ENCODE assay signal across 8 mouse cellular contexts in genomic region chr11:88099599-88100023, GRCm38 (mm10). TPM values are rescaled to one million over a fixed set of nuclear protein-coding genes. Genes with fewer than 3 reads are reported as not detected.
DNase-seq lines count a peak whose midpoint lies in the region; ATAC-seq and TF ChIP-seq lines count a peak whose summit lies in the region.

No protein-coding gene starts in this region.

- H3K9me3 ChIP-seq in neural tube, embryonic 11.5 days (ENCODE audit: control insufficient read depth, low read length): no peaks in the 10 kb centered on the region
- no peaks in the 10 kb centered on the region for H3K9me3 ChIP-seq in intestine, postnatal 0 days (ENCODE audit: control insufficient read depth)
- no peaks in the 10 kb centered on the region for H3K9me3 ChIP-seq in liver, embryonic 11.5 days (ENCODE audit: control insufficient read depth, low read length)
- no peaks in the 10 kb centered on the region for H3K9me3 ChIP-seq in neural tube, embryonic 13.5 days

- peak overlapping the region; percentile 97 for H3K27ac ChIP-seq in neural tube, embryonic 11.5 days (ENCODE audit: low read depth, low read length)
- H3K27ac ChIP-seq in cortical plate, adult 2 months (ENCODE audit: insufficient read depth, low read length): peak overlapping the region; percentile 40
- H3K27ac ChIP-seq in intestine, postnatal 0 days (ENCODE audit: low read depth, low read length): peak overlapping the region; percentile 85
- H3K27ac ChIP-seq in liver, embryonic 11.5 days (ENCODE audit: low read depth, low read length): peak overlapping the region; percentile 57; the same call in 1 of the 2 replicates
- peak overlapping the region; percentile 95 for H3K27ac ChIP-seq in neural tube, embryonic 13.5 days (replicated peaks)

- ATAC-seq in neural tube, embryonic 11.5 days (ENCODE audit: insufficient read depth, low FRiP score, low TSS enrichment): peak; percentile 25; the same call in 1 of the 2 replicates
- ATAC-seq in granulocyte monocyte progenitor cell, adult 5-6 weeks (replicated peaks; ENCODE audit: poor library complexity, severe bottlenecking): peak; percentile 31; the same call in 1 of the 2 replicates
- peak; percentile 50 for ATAC-seq in intestine, postnatal 0 days
- ATAC-seq in liver, embryonic 11.5 days (replicated peaks; ENCODE audit: low FRiP score): peak; percentile 42; the same call in 1 of the 2 replicates
- ATAC-seq in neural tube, embryonic 13.5 days (ENCODE audit: low read depth): peak; percentile 65

- peak overlapping the region; percentile 80 for H3K4me3 ChIP-seq in neural tube, embryonic 11.5 days (ENCODE audit: low read depth, low read length)
- peak overlapping the region; percentile 46 for H3K4me3 ChIP-seq in cortical plate, adult 2 months (ENCODE audit: insufficient read depth, low read length)
- H3K4me3 ChIP-seq in intestine, postnatal 0 days (ENCODE audit: low read depth, low read length): peak overlapping the region; percentile 71
- peak overlapping the region; percentile 62 for H3K4me3 ChIP-seq in liver, embryonic 11.5 days (ENCODE audit: low read depth, low read length)
- peak overlapping the region; percentile 91 for H3K4me3 ChIP-seq in neural tube, embryonic 13.5 days

- H3K27me3 ChIP-seq in neural tube, embryonic 11.5 days (ENCODE audit: control insufficient read depth, insufficient read depth, low read length): no peaks in the 10 kb centered on the region
- H3K27me3 ChIP-seq in intestine, postnatal 0 days (replicated peaks; ENCODE audit: control insufficient read depth, insufficient read depth, low read length): peaks cover 8% of the 10 kb centered on the region; the same call in 1 of the 2 replicates
- peaks cover 47% of the 10 kb centered on the region for H3K27me3 ChIP-seq in liver, embryonic 11.5 days (replicated peaks; ENCODE audit: control insufficient read depth, insufficient read depth, low read length)
- no peaks in the 10 kb centered on the region for H3K27me3 ChIP-seq in neural tube, embryonic 13.5 days

- peak overlapping the region; percentile 89 for H3K9ac ChIP-seq in neural tube, embryonic 11.5 days (ENCODE audit: low read length)
- peak overlapping the region; percentile 85 for H3K9ac ChIP-seq in intestine, postnatal 0 days (ENCODE audit: low read depth, low read length)
- peak overlapping the region; percentile 72 for H3K9ac ChIP-seq in liver, embryonic 11.5 days (ENCODE audit: low read depth, low read length)
- H3K9ac ChIP-seq in neural tube, embryonic 13.5 days: peak overlapping the region; percentile 99

- peak; percentile 76 for DNase-seq in neural tube, embryonic 11.5 days (ENCODE audit: low spot score)
- no peak for DNase-seq in neural tube, embryonic 10.5 days (ENCODE audit: extremely low spot score, low spot score)
- peak; percentile 64 for DNase-seq in liver, embryonic 11.5 days (ENCODE audit: low spot score)
- peak; percentile 27 to 41 for DNase-seq in thymus, postnatal 10 days (ENCODE audit: low spot score in 2 of 2)

- no peaks in the 10 kb centered on the region for H3K36me3 ChIP-seq in neural tube, embryonic 11.5 days (ENCODE audit: control insufficient read depth, insufficient read depth, low read length)
- H3K36me3 ChIP-seq in intestine, postnatal 0 days (ENCODE audit: control insufficient read depth, insufficient read depth): no peaks in the 10 kb centered on the region
- H3K36me3 ChIP-seq in liver, embryonic 11.5 days (ENCODE audit: control insufficient read depth, insufficient read depth, low read length): no peaks in the 10 kb centered on the region
- no peaks in the 10 kb centered on the region for H3K36me3 ChIP-seq in neural tube, embryonic 13.5 days

- 0% methylated on average over 38 of the region's 38 CpGs for WGBS in neural tube, embryonic 11.5 days
- 2% methylated on average over 34 of the region's 38 CpGs for WGBS in intestine, postnatal 0 days
- WGBS in liver, embryonic 11.5 days: under 1% methylated on average over 24 of the region's 38 CpGs
- WGBS in neural tube, embryonic 13.5 days: 0% methylated on average over 37 of the region's 38 CpGs

- peak; percentile 50; the same call in 1 of the 2 replicates for TF ChIP-seq POLR2A in cortical plate, adult 2 months (IDR thresholded peaks at IDR 0.05; ENCODE audit: extremely low read depth, insufficient read depth, low read length)

- H3K4me1 ChIP-seq in neural tube, embryonic 11.5 days (ENCODE audit: control insufficient read depth, insufficient read depth, low read length): peaks cover 9% of the 10 kb centered on the region; the same call in 1 of the 2 replicates
- H3K4me1 ChIP-seq in cortical plate, adult 2 months (ENCODE audit: control insufficient read depth, insufficient read depth, low read length): no peaks in the 10 kb centered on the region
- no peaks in the 10 kb centered on the region; the same call in 1 of the 2 replicates for H3K4me1 ChIP-seq in intestine, postnatal 0 days (replicated peaks; ENCODE audit: control insufficient read depth, insufficient read depth, low read length)
- H3K4me1 ChIP-seq in liver, embryonic 11.5 days (replicated peaks; ENCODE audit: control insufficient read depth, insufficient read depth, low read length): peaks cover 13% of the 10 kb centered on the region; the same call in 1 of the 2 replicates
- H3K4me1 ChIP-seq in neural tube, embryonic 13.5 days (replicated peaks): peaks cover 45% of the 10 kb centered on the region

- TF ChIP-seq CTCF in cortical plate, adult 2 months (IDR thresholded peaks at IDR 0.05; ENCODE audit: extremely low read depth, insufficient read depth, low read length): no peak
- no peak for TF ChIP-seq CTCF in intestine, postnatal 0 days (IDR thresholded peaks at IDR 0.05; ENCODE audit: low read depth)

- H3K4me2 ChIP-seq in neural tube, embryonic 11.5 days (ENCODE audit: low read depth): peak overlapping the region; percentile 77
- H3K4me2 ChIP-seq in intestine, postnatal 0 days (replicated peaks; ENCODE audit: low read depth): peak overlapping the region; percentile 76
- peak overlapping the region; percentile 81 for H3K4me2 ChIP-seq in liver, embryonic 11.5 days
- H3K4me2 ChIP-seq in neural tube, embryonic 13.5 days: peak overlapping the region; percentile 78

RNA-seq across cellular contexts. Expression of gene Cuedc1, which starts 1.8 kb away (rescaled TPM):
- 18.2 and 21.3 TPM in 2 replicates for polyA plus RNA-seq in neural tube, embryonic 11.5 days (2014; fragmentation: Nextera tagmentation; extraction: Ambion mirVana)
- 22.3 and 23.9 TPM in 2 replicates for polyA plus RNA-seq in cortical plate, adult 2 months (2012; rRNA removed)
- 0.92 and 1.1 TPM in 2 replicates for total RNA-seq in granulocyte monocyte progenitor cell, adult 5-6 weeks (2014; fragmentation: Nextera tagmentation)
- total RNA-seq in granulocyte monocyte progenitor cell, adult 5-6 weeks (2017): 1.5 and 1.6 TPM in 2 replicates
- 7.1 and 10.1 TPM in 2 replicates for polyA plus RNA-seq in intestine, postnatal 0 days (2015; fragmentation: Nextera tagmentation; extraction: Ambion mirVana)
- polyA plus RNA-seq in liver, embryonic 11.5 days (2014; fragmentation: Nextera tagmentation; extraction: Ambion mirVana): 5.3 and 6.9 TPM in 2 replicates
- polyA plus RNA-seq in neural tube, embryonic 13.5 days (2015; fragmentation: Nextera tagmentation; extraction: Ambion mirVana): 51.3 and 59.1 TPM in 2 replicates

RNA-seq across cellular contexts. Expression of gene Vezf1, which starts 31.5 kb away (rescaled TPM):
- 76.2 and 78.4 TPM in 2 replicates for polyA plus RNA-seq in neural tube, embryonic 11.5 days (2014; fragmentation: Nextera tagmentation; extraction: Ambion mirVana)
- 16.8 and 18.5 TPM in 2 replicates for polyA plus RNA-seq in cortical plate, adult 2 months (2012; rRNA removed)
- total RNA-seq in granulocyte monocyte progenitor cell, adult 5-6 weeks (2014; fragmentation: Nextera tagmentation): 28.2 and 32.0 TPM in 2 replicates
- 14.3 and 15.8 TPM in 2 replicates for total RNA-seq in granulocyte monocyte progenitor cell, adult 5-6 weeks (2017)
- polyA plus RNA-seq in intestine, postnatal 0 days (2015; fragmentation: Nextera tagmentation; extraction: Ambion mirVana): 16.8 and 18.7 TPM in 2 replicates
- polyA plus RNA-seq in liver, embryonic 11.5 days (2014; fragmentation: Nextera tagmentation; extraction: Ambion mirVana): 21.7 and 24.0 TPM in 2 replicates
- 53.9 and 62.8 TPM in 2 replicates for polyA plus RNA-seq in neural tube, embryonic 13.5 days (2015; fragmentation: Nextera tagmentation; extraction: Ambion mirVana)

RNA-seq across cellular contexts. Expression of gene Srsf1, which starts 52.4 kb away (rescaled TPM):
- polyA plus RNA-seq in neural tube, embryonic 11.5 days (2014; fragmentation: Nextera tagmentation; extraction: Ambion mirVana): 488 and 497 TPM in 2 replicates
- 229 and 247 TPM in 2 replicates for polyA plus RNA-seq in cortical plate, adult 2 months (2012; rRNA removed)
- 195 and 201 TPM in 2 replicates for total RNA-seq in granulocyte monocyte progenitor cell, adult 5-6 weeks (2014; fragmentation: Nextera tagmentation)
- total RNA-seq in granulocyte monocyte progenitor cell, adult 5-6 weeks (2017): 500 and 715 TPM in 2 replicates
- 70.7 and 73.2 TPM in 2 replicates for polyA plus RNA-seq in intestine, postnatal 0 days (2015; fragmentation: Nextera tagmentation; extraction: Ambion mirVana)
- polyA plus RNA-seq in liver, embryonic 11.5 days (2014; fragmentation: Nextera tagmentation; extraction: Ambion mirVana): 323 and 337 TPM in 2 replicates
- polyA plus RNA-seq in neural tube, embryonic 13.5 days (2015; fragmentation: Nextera tagmentation; extraction: Ambion mirVana): 281 and 354 TPM in 2 replicates

Comparison
In these comparisons a context has a peak if more than half of its experiments do, and no peak if none do; other contexts are left out.
1. H3K27ac ChIP-seq: peak in every context shown above with its lines; median percentile 97 in neural tube, embryonic 11.5 days; 95 in neural tube, embryonic 13.5 days; 85 in intestine, postnatal 0 days; 57 in liver, embryonic 11.5 days; 40 in cortical plate, adult 2 months.